ENCODE assay signal across 23 mouse cellular contexts in genomic region chr10:66781171-66781510, GRCm38 (mm10).
A peak's percentile ranks its signal among the peaks of the same experiment; 100 is the strongest.
DNase-seq lines count a peak whose midpoint lies in the region; ATAC-seq and TF ChIP-seq lines count a peak whose summit lies in the region.
"Had no signal": no experiment of that assay in that cellular context is flagged by ENCODE, and none has a peak within 500 bp of the region (broad histone marks: within the 10 kb centered on the region; RNA-seq: fewer than 3 reads in every experiment).

No protein-coding gene starts in this region.

- no peaks in the 10 kb centered on the region for H3K36me3 ChIP-seq in kidney, embryonic 16.5 days (ENCODE audit: insufficient read depth, low read length)
- no peaks in the 10 kb centered on the region for H3K36me3 ChIP-seq in stomach, embryonic 14.5 days (ENCODE audit: control insufficient read depth, insufficient read depth, low read length)
- H3K36me3 ChIP-seq in stomach, postnatal 0 days (ENCODE audit: control insufficient read depth, insufficient read depth, low read length), result no peaks in the 10 kb centered on the region
- H3K36me3 ChIP-seq: embryonic facial prominence, embryonic 12.5 days; embryonic facial prominence, embryonic 15.5 days; forebrain, embryonic 12.5 days; forebrain, embryonic 15.5 days; G1E; hindbrain, embryonic 10.5 days; hindbrain, embryonic 13.5 days had no signal

- H3K4me3 ChIP-seq in kidney, embryonic 16.5 days (ENCODE audit: low read length), result no peak overlapping the region
- H3K4me3 ChIP-seq in stomach, embryonic 14.5 days (ENCODE audit: low read depth, low read length), result no peak overlapping the region
- H3K4me3 ChIP-seq in stomach, postnatal 0 days (ENCODE audit: low read depth, low read length), result no peak overlapping the region
- H3K4me3 ChIP-seq: embryonic facial prominence, embryonic 12.5 days; embryonic facial prominence, embryonic 15.5 days; forebrain, embryonic 12.5 days; forebrain, embryonic 15.5 days; hindbrain, embryonic 10.5 days; hindbrain, embryonic 13.5 days had no signal

- no peak overlapping the region for H3K4me2 ChIP-seq in kidney, embryonic 16.5 days (replicated peaks; ENCODE audit: low read depth, low read length)
- no peak overlapping the region for H3K4me2 ChIP-seq in stomach, embryonic 14.5 days (replicated peaks; ENCODE audit: low read depth, low read length)
- H3K4me2 ChIP-seq in stomach, postnatal 0 days (replicated peaks; ENCODE audit: low read depth), result no peak overlapping the region
- H3K4me2 ChIP-seq: embryonic facial prominence, embryonic 12.5 days; embryonic facial prominence, embryonic 15.5 days; forebrain, embryonic 12.5 days; forebrain, embryonic 15.5 days; heart, embryonic 11.5 days; hindbrain, embryonic 13.5 days had no signal

- 32% methylated on average over 1 of the region's 1 CpGs for WGBS in kidney, embryonic 16.5 days
- WGBS in stomach, embryonic 14.5 days, result 37% methylated on average over 1 of the region's 1 CpGs
- WGBS in stomach, postnatal 0 days, result 40% methylated on average over 1 of the region's 1 CpGs

- peaks cover 3% of the 10 kb centered on the region for H3K4me1 ChIP-seq in kidney, embryonic 16.5 days (ENCODE audit: insufficient read depth, low read length)
- H3K4me1 ChIP-seq in stomach, embryonic 14.5 days (ENCODE audit: control insufficient read depth, insufficient read depth, low read length), result no peaks in the 10 kb centered on the region
- no peaks in the 10 kb centered on the region for H3K4me1 ChIP-seq in stomach, postnatal 0 days (replicated peaks; ENCODE audit: control insufficient read depth, insufficient read depth)
- H3K4me1 ChIP-seq: embryonic facial prominence, embryonic 15.5 days; forebrain, embryonic 12.5 days; forebrain, embryonic 15.5 days; hindbrain, embryonic 10.5 days; hindbrain, embryonic 13.5 days had no signal

- ATAC-seq in kidney, embryonic 16.5 days (ENCODE audit: low FRiP score, low TSS enrichment), result peak; percentile 56; the same call in 1 of the 2 replicates
- ATAC-seq in stomach, embryonic 14.5 days (ENCODE audit: insufficient number of reproducible peaks, insufficient read depth, low FRiP score, low read depth), result no peak
- no peak for ATAC-seq in stomach, postnatal 0 days (ENCODE audit: low FRiP score, low TSS enrichment)
- ATAC-seq: forebrain, embryonic 15.5 days; hindbrain, embryonic 16.5 days; Patski had no signal

- no peak for TF ChIP-seq EP300 in stomach, postnatal 0 days (optimal IDR thresholded peaks at IDR 0.05)

- H3K9me3 ChIP-seq in kidney, embryonic 16.5 days (ENCODE audit: low read length), result peaks cover 4% of the 10 kb centered on the region; the same call in 1 of the 2 replicates
- H3K9me3 ChIP-seq in stomach, embryonic 14.5 days (ENCODE audit: control insufficient read depth, low read depth, low read length), result no peaks in the 10 kb centered on the region
- no peaks in the 10 kb centered on the region for H3K9me3 ChIP-seq in stomach, postnatal 0 days (ENCODE audit: control insufficient read depth, low read length)
- H3K9me3 ChIP-seq: embryonic facial prominence, embryonic 12.5 days; embryonic facial prominence, embryonic 15.5 days; forebrain, embryonic 12.5 days; forebrain, embryonic 15.5 days; hindbrain, embryonic 10.5 days; hindbrain, embryonic 13.5 days had no signal

- no peak overlapping the region for H3K9ac ChIP-seq in kidney, embryonic 16.5 days (replicated peaks; ENCODE audit: low read length)
- no peak overlapping the region for H3K9ac ChIP-seq in stomach, embryonic 14.5 days (replicated peaks; ENCODE audit: low read depth, low read length)
- no peak overlapping the region for H3K9ac ChIP-seq in stomach, postnatal 0 days (ENCODE audit: low read length)
- H3K9ac ChIP-seq: embryonic facial prominence, embryonic 12.5 days; embryonic facial prominence, embryonic 15.5 days; forebrain, embryonic 12.5 days; forebrain, embryonic 15.5 days; hindbrain, embryonic 13.5 days had no signal

- H3K27ac ChIP-seq in kidney, embryonic 16.5 days (ENCODE audit: low read length), result peak overlapping the region; percentile 73
- 0 out of 2 replicates have a peak overlapping the region, but pooled peaks have one; percentile 15 for H3K27ac ChIP-seq in stomach, embryonic 14.5 days (ENCODE audit: low read length)
- H3K27ac ChIP-seq in stomach, postnatal 0 days (replicated peaks), result no peak overlapping the region
- H3K27ac ChIP-seq: embryonic facial prominence, embryonic 15.5 days; forebrain, embryonic 12.5 days; forebrain, embryonic 15.5 days; hindbrain, embryonic 13.5 days had no signal

- TF ChIP-seq CTCF in stomach, postnatal 0 days (IDR thresholded peaks at IDR 0.05; ENCODE audit: low read depth), result no peak

- peak; percentile 17 for DNase-seq in embryo, embryonic 11 days
- no peak for DNase-seq in embryo, embryonic 10.5 days (ENCODE audit: low spot score)
- DNase-seq in kidney, adult 18-20 months, result no peak
- DNase-seq in stomach, postnatal 0 days (ENCODE audit: low spot score), result no peak
- DNase-seq in spleen, adult 12 weeks (ENCODE audit: low spot score), result no peak
- DNase-seq: adrenal gland, postnatal 10 days; adrenal gland, postnatal 36 days; B cell, adult 2 months; gastrocnemius, postnatal 36 days; heart, postnatal 36 days had no signal

- H3K27me3 ChIP-seq in kidney, embryonic 16.5 days (ENCODE audit: insufficient read depth, low read length), result no peaks in the 10 kb centered on the region
- H3K27me3 ChIP-seq in stomach, embryonic 14.5 days (ENCODE audit: control insufficient read depth, insufficient read depth, low read length), result no peaks in the 10 kb centered on the region
- H3K27me3 ChIP-seq in stomach, postnatal 0 days (ENCODE audit: control insufficient read depth, insufficient read depth, low read length), result no peaks in the 10 kb centered on the region
- H3K27me3 ChIP-seq: CH12.LX; embryonic facial prominence, embryonic 12.5 days; embryonic facial prominence, embryonic 15.5 days; forebrain, embryonic 12.5 days; forebrain, embryonic 15.5 days; hindbrain, embryonic 13.5 days had no signal
